Mouse (Mus musculus): Measurements from ENCODE around the gene Gm45062. TPM values are rescaled to one million over a fixed set of nuclear protein-coding genes. Genes with fewer than 3 reads are reported as not detected.

Gene Gm45062
- total RNA-seq, 2 experiments from 2014 or later, result not detected

GRCm38 (mm10) chr6:8638899-8639298 lies 379.6 kb downstream of the Gm45062 start:
- DNase-seq (ENCODE audit: low spot score), result no peak
- intact Hi-C loops (cut with DNase I), result no loop called here

- DNase-seq (ENCODE audit: low spot score), result no peak
- intact Hi-C loops (cut with DNase I), result no loop called here
Measured at GRCm38 (mm10) chr6:8639526-8639925, 380.3 kb downstream of the Gm45062 start.

GRCm38 (mm10) chr6:8640863-8641262 lies 381.6 kb downstream of the Gm45062 start:
- intact Hi-C loops (cut with DNase I), result no loop called here
- DNase-seq (ENCODE audit: low spot score), result no peak

DNA sequence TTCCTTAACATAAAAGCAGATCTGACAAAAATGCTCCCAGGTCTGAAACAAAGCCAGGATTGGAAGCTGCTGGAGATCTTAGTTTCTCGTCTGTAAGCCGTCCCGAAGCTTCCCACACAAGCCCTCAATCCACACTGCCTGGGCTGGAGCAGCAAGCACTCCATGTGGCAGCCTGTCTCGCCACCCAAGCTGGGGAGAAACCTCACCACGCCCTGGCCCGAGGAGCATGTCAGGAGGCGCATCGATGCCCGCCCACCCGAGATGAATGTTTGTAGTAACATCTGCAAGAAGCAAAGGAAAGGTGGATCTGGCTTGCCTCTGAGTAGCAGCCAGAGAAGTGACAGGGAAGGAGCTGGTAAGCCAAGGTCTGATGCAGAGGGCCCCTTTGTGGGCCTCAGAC lies 385.5 kb downstream of the Gm45062 start:
- no peak for DNase-seq (ENCODE audit: low spot score)
- intact Hi-C loops (cut with DNase I), result no loop called here

DNA sequence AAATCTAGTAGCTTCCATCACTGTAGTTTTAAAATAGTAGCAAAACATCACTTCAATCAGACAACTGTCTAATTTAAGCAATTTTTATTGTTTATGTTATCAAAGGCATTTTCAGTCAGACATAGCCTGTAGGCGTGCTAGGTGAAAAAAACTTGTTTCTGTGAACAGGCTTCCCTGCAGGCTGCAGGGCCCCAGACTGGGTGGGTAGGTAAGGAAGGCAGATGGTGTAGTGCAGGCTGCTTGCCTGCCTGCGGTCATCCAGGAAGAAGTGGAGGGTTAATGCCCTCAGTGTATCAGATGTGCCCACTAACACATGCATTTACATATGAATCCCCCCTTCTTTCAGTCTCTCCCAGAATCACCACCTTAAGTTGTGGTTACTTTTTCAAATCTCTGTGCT lies 386.5 kb downstream of the Gm45062 start:
- intact Hi-C loops (cut with DNase I), result no loop called here

More for the DNA sequence above, 386.5 kb downstream of the Gm45062 start:
- no peak for DNase-seq (ENCODE audit: low spot score)

Other genes starting within 250 kb of the Gm45062 start
- 1 to 10 TPM in 1 of 2 experiments, under 1 TPM in 1; 0.68 to 1.0 TPM for gene Col28a1, start 66.8 kb upstream of the Gm45062 start, total RNA-seq (2021)
- 10 to 100 TPM; 17.1 to 18.0 TPM for gene Mios, start 50.2 kb upstream of the Gm45062 start, total RNA-seq (2021)
- gene Rpa3, start 277 bp upstream of the Gm45062 start, total RNA-seq (2021), result 10 to 100 TPM; 21.0 to 23.8 TPM
- gene Umad1, start 162 bp upstream of the Gm45062 start, total RNA-seq (2021), result 10 to 100 TPM in 1 of 2 experiments, 1 to 10 TPM in 1; 9.9 to 12.9 TPM